In the genomic region with DNA sequence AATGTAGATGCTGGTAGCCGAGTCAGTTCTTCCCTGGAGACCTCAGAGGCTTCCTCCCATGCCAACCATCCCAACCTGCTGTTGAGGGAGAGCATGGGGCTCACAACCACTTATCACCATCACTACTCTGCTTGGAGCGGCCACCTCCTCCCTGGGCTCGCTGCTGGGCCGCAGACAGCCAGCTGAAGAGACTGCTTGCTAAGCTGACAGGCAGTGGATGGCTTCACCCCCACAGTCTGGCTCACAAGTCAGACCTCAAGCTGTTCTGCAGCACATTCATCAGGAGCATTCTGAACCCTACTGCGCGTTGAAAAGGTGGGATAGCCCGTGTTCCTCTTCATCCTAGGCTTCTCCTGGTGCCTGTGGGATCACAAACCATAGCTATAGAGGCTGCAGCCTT, we compare ENCODE assay signal across 15 mouse cellular contexts. TPM values are rescaled to one million over a fixed set of nuclear protein-coding genes. Genes with fewer than 3 reads are reported as not detected.
DNase-seq lines count a peak whose midpoint lies in the region; ATAC-seq and TF ChIP-seq lines count a peak whose summit lies in the region.
"Had no signal": no experiment of that assay in that cellular context is flagged by ENCODE, and none has a peak within 500 bp of the region (broad histone marks: within the 10 kb centered on the region; RNA-seq: fewer than 3 reads in every experiment).

No protein-coding gene starts in this region.

- no peak overlapping the region for H3K9ac ChIP-seq in hindbrain, embryonic 13.5 days
- no peak overlapping the region for H3K9ac ChIP-seq in hindbrain, embryonic 12.5 days
- H3K9ac ChIP-seq in midbrain, embryonic 14.5 days (replicated peaks; ENCODE audit: low read length): no peak overlapping the region
- no peak overlapping the region for H3K9ac ChIP-seq in hindbrain, postnatal 0 days (replicated peaks; ENCODE audit: low read length)
- H3K9ac ChIP-seq: embryonic facial prominence, embryonic 13.5 days had no signal

- WGBS in hindbrain, embryonic 13.5 days: 59% methylated on average over 7 of the region's 7 CpGs
- 63% methylated on average over 7 of the region's 7 CpGs for WGBS in hindbrain, embryonic 12.5 days
- WGBS in midbrain, embryonic 10.5 days: 68% methylated on average over 7 of the region's 7 CpGs
- 59% methylated on average over 7 of the region's 7 CpGs for WGBS in midbrain, embryonic 14.5 days
- 32% methylated on average over 7 of the region's 7 CpGs for WGBS in hindbrain, postnatal 0 days

- H3K4me1 ChIP-seq in hindbrain, embryonic 13.5 days (replicated peaks): peaks cover 27% of the 10 kb centered on the region
- peaks cover 23% of the 10 kb centered on the region for H3K4me1 ChIP-seq in hindbrain, embryonic 12.5 days
- H3K4me1 ChIP-seq in midbrain, embryonic 10.5 days: peaks cover 21% of the 10 kb centered on the region
- peaks cover 11% of the 10 kb centered on the region for H3K4me1 ChIP-seq in midbrain, embryonic 14.5 days (ENCODE audit: control insufficient read depth, insufficient read depth, low read length)
- peaks cover 6% of the 10 kb centered on the region; the same call in 1 of the 2 replicates for H3K4me1 ChIP-seq in hindbrain, postnatal 0 days (ENCODE audit: insufficient read depth, low read length)
- H3K4me1 ChIP-seq: embryonic facial prominence, embryonic 13.5 days had no signal

- TF ChIP-seq CTCF in hindbrain, postnatal 0 days (IDR thresholded peaks at IDR 0.05; ENCODE audit: low read depth): no peak

- H3K9me3 ChIP-seq in hindbrain, embryonic 13.5 days: no peaks in the 10 kb centered on the region; the same call in 1 of the 2 replicates
- H3K9me3 ChIP-seq in hindbrain, embryonic 12.5 days (replicated peaks): no peaks in the 10 kb centered on the region
- H3K9me3 ChIP-seq in midbrain, embryonic 10.5 days (replicated peaks): no peaks in the 10 kb centered on the region
- no peaks in the 10 kb centered on the region for H3K9me3 ChIP-seq in midbrain, embryonic 14.5 days (ENCODE audit: control insufficient read depth, low read length)
- no peaks in the 10 kb centered on the region for H3K9me3 ChIP-seq in hindbrain, postnatal 0 days (ENCODE audit: low read length)
- H3K9me3 ChIP-seq: embryonic facial prominence, embryonic 13.5 days had no signal

- H3K4me3 ChIP-seq in hindbrain, embryonic 13.5 days: no peak overlapping the region
- no peak overlapping the region for H3K4me3 ChIP-seq in hindbrain, embryonic 12.5 days
- H3K4me3 ChIP-seq in midbrain, embryonic 10.5 days: no peak overlapping the region
- H3K4me3 ChIP-seq in midbrain, embryonic 14.5 days (replicated peaks; ENCODE audit: low read depth, low read length): no peak overlapping the region
- H3K4me3 ChIP-seq in hindbrain, postnatal 0 days (ENCODE audit: low read length): no peak overlapping the region
- H3K4me3 ChIP-seq: embryonic facial prominence, embryonic 13.5 days had no signal

- DNase-seq in midbrain, embryonic 10.5 days (ENCODE audit: low spot score): no peak
- no peak for DNase-seq in midbrain, embryonic 14.5 days
- DNase-seq in hindbrain, postnatal 0 days (ENCODE audit: low spot score): no peak
- DNase-seq in right cerebral cortex, postnatal 14 days: peak; percentile 46
- no peak for DNase-seq in lung, adult 18-20 months
- DNase-seq: B cell, adult 2 months; heart, adult 18-20 months; kidney, adult 2 months had no signal

- H3K27ac ChIP-seq in hindbrain, embryonic 13.5 days: peak overlapping the region; percentile 12
- no peak overlapping the region for H3K27ac ChIP-seq in hindbrain, embryonic 12.5 days
- 0 out of 2 replicates have a peak overlapping the region, but pooled peaks have one; percentile 18 for H3K27ac ChIP-seq in midbrain, embryonic 10.5 days (replicated peaks)
- no peak overlapping the region for H3K27ac ChIP-seq in midbrain, embryonic 14.5 days (replicated peaks; ENCODE audit: low read depth, low read length)
- H3K27ac ChIP-seq in hindbrain, postnatal 0 days: no peak overlapping the region
- H3K27ac ChIP-seq: embryonic facial prominence, embryonic 13.5 days had no signal

- H3K27me3 ChIP-seq in hindbrain, embryonic 13.5 days: 0 out of 2 replicates have a peak, but pooled peaks cover 3% of the 10 kb centered on the region
- H3K27me3 ChIP-seq in hindbrain, embryonic 12.5 days: peaks cover 7% of the 10 kb centered on the region; the same call in 1 of the 2 replicates
- 0 out of 2 replicates have a peak, but pooled peaks cover 3% of the 10 kb centered on the region for H3K27me3 ChIP-seq in midbrain, embryonic 10.5 days (ENCODE audit: low read depth, poor library complexity, severe bottlenecking)
- no peaks in the 10 kb centered on the region for H3K27me3 ChIP-seq in midbrain, embryonic 14.5 days (ENCODE audit: control insufficient read depth, insufficient read depth, low read length)
- H3K27me3 ChIP-seq in hindbrain, postnatal 0 days (ENCODE audit: insufficient read depth, low read length): no peaks in the 10 kb centered on the region
- H3K27me3 ChIP-seq: embryonic facial prominence, embryonic 13.5 days had no signal

- no peak for ATAC-seq in hindbrain, embryonic 13.5 days (ENCODE audit: low FRiP score)
- no peak for ATAC-seq in hindbrain, embryonic 12.5 days (ENCODE audit: low FRiP score)
- ATAC-seq in midbrain, embryonic 14.5 days (ENCODE audit: low FRiP score, low TSS enrichment): no peak
- ATAC-seq in hindbrain, postnatal 0 days: peak; percentile 31; the same call in 1 of the 2 replicates
- no peak for ATAC-seq in megakaryocyte-erythroid progenitor cell, adult 5-6 weeks (replicated peaks; ENCODE audit: low FRiP score, low TSS enrichment, poor library complexity, severe bottlenecking)

- H3K36me3 ChIP-seq in hindbrain, embryonic 13.5 days: no peaks in the 10 kb centered on the region
- H3K36me3 ChIP-seq in hindbrain, embryonic 12.5 days: no peaks in the 10 kb centered on the region
- H3K36me3 ChIP-seq in midbrain, embryonic 10.5 days: no peaks in the 10 kb centered on the region
- H3K36me3 ChIP-seq in midbrain, embryonic 14.5 days (ENCODE audit: control insufficient read depth, insufficient read depth, low read length): no peaks in the 10 kb centered on the region
- H3K36me3 ChIP-seq in hindbrain, postnatal 0 days (ENCODE audit: insufficient read depth, low read length): no peaks in the 10 kb centered on the region
- H3K36me3 ChIP-seq: embryonic facial prominence, embryonic 13.5 days had no signal

- H3K4me2 ChIP-seq in hindbrain, embryonic 13.5 days: no peak overlapping the region
- no peak overlapping the region for H3K4me2 ChIP-seq in hindbrain, embryonic 12.5 days (replicated peaks)
- H3K4me2 ChIP-seq in midbrain, embryonic 14.5 days (ENCODE audit: low read length): no peak overlapping the region
- no peak overlapping the region for H3K4me2 ChIP-seq in hindbrain, postnatal 0 days (ENCODE audit: low read depth, low read length)
- H3K4me2 ChIP-seq: embryonic facial prominence, embryonic 13.5 days had no signal

RNA-seq across cellular contexts. Expression of a gene that starts 54.2 kb away (rescaled TPM):
- polyA plus RNA-seq in hindbrain, embryonic 13.5 days (2015; fragmentation: Nextera tagmentation; extraction: Ambion mirVana): 3.5 and 5.0 TPM in 2 replicates
- polyA plus RNA-seq in hindbrain, embryonic 12.5 days (2016; fragmentation: Nextera tagmentation; extraction: Ambion mirVana): 3.2 and 5.3 TPM in 2 replicates
- 5.3 and 7.3 TPM in 2 replicates for polyA plus RNA-seq in midbrain, embryonic 10.5 days (2016; fragmentation: Nextera tagmentation; extraction: Ambion mirVana)
- polyA plus RNA-seq in midbrain, embryonic 14.5 days (2014; fragmentation: Nextera tagmentation; extraction: Ambion mirVana): 3.5 and 6.1 TPM in 2 replicates
- 1.6 and 2.8 TPM in 2 replicates for total RNA-seq in hindbrain, postnatal 0 days (2014; rRNA removed)
- polyA plus RNA-seq in hindbrain, postnatal 0 days (2015; fragmentation: Nextera tagmentation; extraction: Ambion mirVana): 4.0 and 5.1 TPM in 2 replicates
- 2.4 TPM in 1 of 2 replicates, not detected in the other for total RNA-seq in megakaryocyte-erythroid progenitor cell, adult 5-6 weeks (2014; fragmentation: Nextera tagmentation)
- 0.56 and 1.4 TPM in 2 replicates for total RNA-seq in megakaryocyte-erythroid progenitor cell, adult 5-6 weeks (2017)

RNA-seq across cellular contexts. Expression of a gene that starts 54.6 kb away (rescaled TPM):
- 1.1 TPM in 2 replicates for polyA plus RNA-seq in hindbrain, embryonic 13.5 days (2015; fragmentation: Nextera tagmentation; extraction: Ambion mirVana)
- polyA plus RNA-seq in hindbrain, embryonic 12.5 days (2016; fragmentation: Nextera tagmentation; extraction: Ambion mirVana): 0.65 and 0.68 TPM in 2 replicates
- polyA plus RNA-seq in midbrain, embryonic 10.5 days (2016; fragmentation: Nextera tagmentation; extraction: Ambion mirVana): 0.22 and 0.35 TPM in 2 replicates
- polyA plus RNA-seq in midbrain, embryonic 14.5 days (2014; fragmentation: Nextera tagmentation; extraction: Ambion mirVana): 0.99 and 3.8 TPM in 2 replicates
- total RNA-seq in hindbrain, postnatal 0 days (2014; rRNA removed): 20.4 and 24.7 TPM in 2 replicates
- polyA plus RNA-seq in hindbrain, postnatal 0 days (2015; fragmentation: Nextera tagmentation; extraction: Ambion mirVana): 1.9 and 2.0 TPM in 2 replicates
- total RNA-seq in megakaryocyte-erythroid progenitor cell, adult 5-6 weeks (2014; fragmentation: Nextera tagmentation): not detected in 2 replicates
- total RNA-seq in megakaryocyte-erythroid progenitor cell, adult 5-6 weeks (2017): 0.88 TPM in 1 of 2 replicates, not detected in the other
- total RNA-seq: common myeloid progenitor, adult 5-6 weeks; neutrophil, adult 5-6 weeks had no signal
- polyA plus RNA-seq: liver, embryonic 16.5 days had no signal

Comparison
In these comparisons a context has a peak if more than half of its experiments do, and no peak if none do; other contexts are left out.
1. H3K27ac ChIP-seq: peak in hindbrain, embryonic 13.5 days (single experiment) and midbrain, embryonic 10.5 days (single experiment); none in hindbrain, embryonic 12.5 days (single experiment), midbrain, embryonic 14.5 days (single experiment) and hindbrain, postnatal 0 days (single experiment).